Mouse (Mus musculus): ENCODE measurements around the gene Cpn2. TPM values are rescaled to one million over a fixed set of nuclear protein-coding genes. Genes with fewer than 3 reads are reported as not detected.
A peak's percentile ranks its signal among the peaks of the same experiment; 100 is the strongest.

The Cpn2 gene
- polyA plus RNA-seq, 1 experiment from 2014 or later, result not detected

- WGBS, result 46% methylated on average over 12 of the region's 12 CpGs
- 0 out of 2 replicates have a peak, but pooled peaks have one; percentile 16 for ATAC-seq
- peaks cover 25% of the 10 kb centered on the region for H3K27me3 ChIP-seq (replicated peaks; ENCODE audit: control insufficient read depth, insufficient read depth, low read length)
Observed at GRCm38 (mm10) chr16:30234636-30235546, 32.4 kb downstream of the Cpn2 start.

DNA sequence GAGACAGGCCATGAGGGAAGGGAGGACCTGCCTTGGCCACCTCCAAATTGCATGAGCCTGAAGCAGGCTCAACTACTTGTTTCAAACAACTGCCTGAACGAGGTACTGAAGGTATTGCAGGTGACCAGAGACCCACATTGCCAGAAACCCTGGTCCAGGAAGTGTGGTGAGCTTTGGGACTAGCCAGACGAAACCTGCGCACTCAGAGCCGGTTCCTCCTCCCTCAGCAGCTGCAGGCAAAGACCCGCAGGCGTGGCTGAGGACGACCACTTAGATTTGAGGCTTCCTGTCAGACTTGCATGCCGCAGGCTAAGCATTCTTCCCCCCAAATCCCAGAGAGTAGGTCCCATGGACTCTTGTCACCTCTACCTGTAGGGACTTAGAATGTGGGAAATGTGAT lies 33.2 kb downstream of the Cpn2 start:
- WGBS, result 45% methylated on average over 8 of the region's 8 CpGs
- Histone ChIP-seq H3K36me3 (ENCODE audit: control insufficient read depth, insufficient read depth, low read length) (no peaks in the 10 kb centered on the region), H3K27ac (ENCODE audit: low read depth, low read length) (no peak overlapping the region), H3K4me3 (ENCODE audit: low read length) (no peak overlapping the region), H3K9ac (ENCODE audit: low read depth, low read length) (no peak overlapping the region), H3K9me3 (ENCODE audit: control insufficient read depth, low read length) (no peaks in the 10 kb centered on the region), H3K4me1 (ENCODE audit: control insufficient read depth, insufficient read depth, low read depth, low read length) (peaks cover 9% of the 10 kb centered on the region), H3K4me2 (ENCODE audit: low read length) (no peak overlapping the region), H3K27me3 (replicated peaks; ENCODE audit: control insufficient read depth, insufficient read depth, low read length) (peaks cover 25% of the 10 kb centered on the region)
- no peak for ATAC-seq

More at GRCm38 (mm10) chr16:30234636-30235546, 32.4 kb downstream of the Cpn2 start:
- H3K4me2 ChIP-seq (ENCODE audit: low read length), result no peak overlapping the region
- no peak overlapping the region for H3K27ac ChIP-seq (ENCODE audit: low read depth, low read length)
- peaks cover 9% of the 10 kb centered on the region for H3K4me1 ChIP-seq (ENCODE audit: control insufficient read depth, insufficient read depth, low read depth, low read length)
- H3K9me3 ChIP-seq (ENCODE audit: control insufficient read depth, low read length), result no peaks in the 10 kb centered on the region
- no peak overlapping the region for H3K4me3 ChIP-seq (ENCODE audit: low read length)
- no peaks in the 10 kb centered on the region for H3K36me3 ChIP-seq (ENCODE audit: control insufficient read depth, insufficient read depth, low read length)
- H3K9ac ChIP-seq (ENCODE audit: low read depth, low read length), result no peak overlapping the region

DNA sequence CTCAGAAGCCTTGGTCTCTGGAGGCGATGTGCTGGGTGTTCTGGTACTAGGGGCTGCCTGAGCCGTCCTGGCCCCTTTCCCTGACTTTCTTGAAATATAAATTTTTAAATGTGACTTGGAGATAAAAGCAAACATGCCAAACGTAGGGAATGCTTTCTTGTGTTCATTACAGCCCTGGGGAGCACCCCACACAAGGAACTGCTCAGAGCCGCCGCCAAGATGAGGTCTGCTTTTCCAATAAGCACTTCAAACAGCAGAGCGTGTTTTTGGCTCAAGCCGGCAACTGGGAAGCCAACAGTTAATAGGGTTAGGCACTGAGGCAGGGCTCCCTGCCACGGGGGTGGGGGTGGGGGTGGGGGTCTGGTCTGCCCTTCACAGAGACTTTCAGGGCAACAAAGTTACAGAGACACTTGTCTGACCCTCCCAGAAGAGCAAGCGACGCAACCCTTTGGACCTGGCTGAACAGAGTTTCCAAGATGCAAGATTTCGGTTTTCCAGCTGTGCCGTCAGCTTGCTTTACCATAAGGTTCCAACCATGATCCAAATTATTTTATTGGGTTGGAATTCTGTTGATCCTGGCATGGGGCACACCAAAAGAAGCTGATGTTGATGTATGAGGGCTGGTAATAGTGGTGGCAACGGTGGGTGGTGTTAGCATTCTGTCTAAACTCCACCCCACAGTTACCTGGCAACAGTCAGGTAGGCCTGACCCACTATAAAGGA lies 35.3 kb downstream of the Cpn2 start:
- H3K27ac ChIP-seq (ENCODE audit: low read depth, low read length), result no peak overlapping the region
- H3K9ac ChIP-seq (ENCODE audit: low read depth, low read length), result no peak overlapping the region
- no peak overlapping the region for H3K4me2 ChIP-seq (ENCODE audit: low read length)
- no peak for ATAC-seq
- peaks cover 16% of the 10 kb centered on the region for H3K27me3 ChIP-seq (replicated peaks; ENCODE audit: control insufficient read depth, insufficient read depth, low read length)
- no peaks in the 10 kb centered on the region for H3K9me3 ChIP-seq (ENCODE audit: control insufficient read depth, low read length)
- H3K36me3 ChIP-seq (ENCODE audit: control insufficient read depth, insufficient read depth, low read length), result no peaks in the 10 kb centered on the region
- peaks cover 9% of the 10 kb centered on the region for H3K4me1 ChIP-seq (ENCODE audit: control insufficient read depth, insufficient read depth, low read depth, low read length)
- 30% methylated on average over 13 of the region's 13 CpGs for WGBS
- no peak overlapping the region for H3K4me3 ChIP-seq (ENCODE audit: low read length)

- Histone ChIP-seq H3K36me3 (ENCODE audit: control insufficient read depth, insufficient read depth, low read length) (no peaks in the 10 kb centered on the region), H3K27ac (ENCODE audit: low read depth, low read length) (no peak overlapping the region), H3K9ac (ENCODE audit: low read depth, low read length) (no peak overlapping the region), H3K4me3 (ENCODE audit: low read length) (no peak overlapping the region), H3K4me1 (ENCODE audit: control insufficient read depth, insufficient read depth, low read depth, low read length) (no peaks in the 10 kb centered on the region; the same call in 1 of the 2 replicates), H3K4me2 (ENCODE audit: low read length) (no peak overlapping the region), H3K9me3 (ENCODE audit: control insufficient read depth, low read length) (no peaks in the 10 kb centered on the region), H3K27me3 (replicated peaks; ENCODE audit: control insufficient read depth, insufficient read depth, low read length) (peaks cover 5% of the 10 kb centered on the region)
- WGBS, result 60% methylated on average over 7 of the region's 7 CpGs
- no peak for ATAC-seq
Observed at GRCm38 (mm10) chr16:30227352-30227751, 39.9 kb downstream of the Cpn2 start.

DNA sequence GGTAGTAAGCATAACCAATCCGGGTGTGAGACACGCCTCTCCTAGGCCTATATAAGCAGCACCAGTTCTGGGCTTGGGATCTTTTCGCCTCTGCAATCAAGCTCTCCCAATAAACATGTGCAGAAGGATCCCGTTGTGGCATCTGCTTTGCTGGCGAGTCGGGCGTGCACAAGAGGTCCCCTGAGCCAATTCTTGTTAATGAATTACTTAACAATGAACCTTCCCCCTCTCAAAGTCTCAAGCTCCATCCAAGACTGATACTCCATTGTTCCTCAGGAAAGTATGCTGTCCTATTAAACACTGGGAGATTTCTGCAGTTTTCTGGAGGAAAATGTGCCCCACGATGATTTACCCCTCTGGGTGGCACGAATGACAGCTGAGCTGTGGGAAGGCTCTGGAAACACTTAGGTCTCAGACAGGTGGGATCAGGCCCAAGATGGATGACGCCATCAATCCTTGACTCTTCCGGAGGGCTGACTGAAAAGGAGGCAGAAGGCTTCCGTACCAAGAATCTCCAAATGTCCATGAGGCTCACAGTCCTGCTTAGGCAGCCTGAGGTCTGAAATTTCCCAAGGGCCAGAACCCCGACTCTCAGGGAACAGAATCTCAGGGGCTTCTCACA lies 46.0 kb downstream of the Cpn2 start:
- Histone ChIP-seq H3K4me2 (ENCODE audit: low read length) (no peak overlapping the region), H3K27ac (ENCODE audit: low read depth, low read length) (no peak overlapping the region), H3K4me1 (ENCODE audit: control insufficient read depth, insufficient read depth, low read depth, low read length) (no peaks in the 10 kb centered on the region), H3K27me3 (replicated peaks; ENCODE audit: control insufficient read depth, insufficient read depth, low read length) (peaks cover 3% of the 10 kb centered on the region), H3K36me3 (ENCODE audit: control insufficient read depth, insufficient read depth, low read length) (no peaks in the 10 kb centered on the region), H3K9me3 (ENCODE audit: control insufficient read depth, low read length) (no peaks in the 10 kb centered on the region), H3K9ac (ENCODE audit: low read depth, low read length) (no peak overlapping the region), H3K4me3 (ENCODE audit: low read length) (no peak overlapping the region)
- ATAC-seq, result no peak
- WGBS, result 66% methylated on average over 13 of the region's 13 CpGs

DNA sequence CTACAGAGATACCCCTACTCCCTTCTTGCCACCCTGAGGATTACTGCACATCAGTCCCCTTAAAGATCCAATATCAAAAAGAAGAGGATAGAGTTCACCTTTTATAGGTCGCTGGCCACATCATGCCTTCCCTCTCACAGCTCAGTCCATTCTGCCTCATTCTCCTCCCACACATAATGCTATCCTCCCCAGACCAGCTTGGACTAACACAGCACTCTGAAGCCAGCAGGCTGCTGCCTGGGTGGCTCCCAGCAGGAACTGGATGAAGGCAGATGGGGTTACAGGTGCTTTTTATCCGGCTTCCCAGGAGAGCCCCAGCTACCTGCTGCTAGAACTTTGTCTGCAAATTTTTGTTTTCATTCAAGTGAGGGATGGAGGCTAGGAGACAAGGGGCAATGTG lies 51.5 kb downstream of the Cpn2 start:
- WGBS, result 15% methylated on average over 2 of the region's 2 CpGs
- no peak overlapping the region for H3K4me2 ChIP-seq (ENCODE audit: low read length)

DNA sequence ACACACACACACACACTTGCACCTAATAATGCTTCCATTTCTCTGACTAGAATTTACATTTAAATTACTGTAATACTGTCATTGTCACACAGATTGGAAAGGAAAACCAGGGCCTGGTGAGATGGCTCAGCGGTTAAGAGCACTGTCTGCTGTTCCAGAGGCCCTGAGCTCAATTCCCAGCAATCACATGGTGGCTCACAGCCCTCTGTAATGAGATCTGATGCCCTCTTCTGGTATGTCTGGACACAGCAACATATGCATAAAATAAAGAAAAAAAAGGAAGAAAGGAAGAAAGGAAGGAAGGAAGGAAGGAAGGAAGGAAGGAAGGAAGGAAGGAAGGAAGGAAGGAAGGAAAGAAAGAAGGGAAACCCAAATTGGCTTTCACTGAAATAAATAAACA lies 53.7 kb downstream of the Cpn2 start:
- ATAC-seq, result no peak
- Histone ChIP-seq H3K27me3 (replicated peaks; ENCODE audit: control insufficient read depth, insufficient read depth, low read length) (peaks cover 3% of the 10 kb centered on the region), H3K36me3 (ENCODE audit: control insufficient read depth, insufficient read depth, low read length) (no peaks in the 10 kb centered on the region), H3K9me3 (ENCODE audit: control insufficient read depth, low read length) (no peaks in the 10 kb centered on the region), H3K4me2 (ENCODE audit: low read length) (no peak overlapping the region), H3K9ac (ENCODE audit: low read depth, low read length) (no peak overlapping the region), H3K4me3 (ENCODE audit: low read length) (no peak overlapping the region), H3K27ac (ENCODE audit: low read depth, low read length) (no peak overlapping the region), H3K4me1 (ENCODE audit: control insufficient read depth, insufficient read depth, low read depth, low read length) (no peaks in the 10 kb centered on the region)
- WGBS, result 55% methylated on average over 1 of the region's 1 CpGs

More for the DNA sequence above, 51.5 kb downstream of the Cpn2 start:
- Histone ChIP-seq H3K9me3 (ENCODE audit: control insufficient read depth, low read length) (no peaks in the 10 kb centered on the region), H3K9ac (ENCODE audit: low read depth, low read length) (no peak overlapping the region), H3K27ac (ENCODE audit: low read depth, low read length) (no peak overlapping the region), H3K27me3 (replicated peaks; ENCODE audit: control insufficient read depth, insufficient read depth, low read length) (peaks cover 3% of the 10 kb centered on the region), H3K4me1 (ENCODE audit: control insufficient read depth, insufficient read depth, low read depth, low read length) (no peaks in the 10 kb centered on the region), H3K4me3 (ENCODE audit: low read length) (no peak overlapping the region), H3K36me3 (ENCODE audit: control insufficient read depth, insufficient read depth, low read length) (no peaks in the 10 kb centered on the region)
- ATAC-seq, result no peak

DNA sequence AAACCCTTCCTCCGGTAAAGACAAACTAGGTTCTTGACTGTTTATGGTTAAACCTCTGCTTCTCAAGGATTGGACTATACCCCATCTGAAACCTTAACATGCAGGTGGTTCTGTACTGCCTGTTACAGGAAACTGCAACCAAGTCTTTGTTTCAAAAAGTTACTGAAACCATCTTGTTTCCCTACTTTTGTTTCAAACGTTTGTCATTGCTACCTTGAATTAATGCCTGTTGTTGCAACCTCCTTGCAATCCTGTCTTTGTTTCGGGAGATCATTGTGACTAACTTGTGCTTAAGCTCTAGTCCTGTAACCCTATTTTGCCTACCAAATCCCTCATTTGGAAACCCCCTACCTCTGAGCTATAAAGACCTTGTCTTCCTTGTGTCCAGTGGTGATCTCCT lies 55.3 kb downstream of the Cpn2 start:
- no peaks in the 10 kb centered on the region for H3K27me3 ChIP-seq (replicated peaks; ENCODE audit: control insufficient read depth, insufficient read depth, low read length)
- 64% methylated on average over 3 of the region's 3 CpGs for WGBS

GRCm38 (mm10) chr16:30209264-30209663 lies 58.0 kb downstream of the Cpn2 start:
- Histone ChIP-seq H3K27me3 (replicated peaks; ENCODE audit: control insufficient read depth, insufficient read depth, low read length) (0 out of 2 replicates have a peak, but pooled peaks cover 4% of the 10 kb centered on the region), H3K4me2 (ENCODE audit: low read length) (no peak overlapping the region), H3K36me3 (ENCODE audit: control insufficient read depth, insufficient read depth, low read length) (no peaks in the 10 kb centered on the region), H3K27ac (ENCODE audit: low read depth, low read length) (no peak overlapping the region), H3K9me3 (ENCODE audit: control insufficient read depth, low read length) (no peaks in the 10 kb centered on the region), H3K4me1 (ENCODE audit: control insufficient read depth, insufficient read depth, low read depth, low read length) (peaks cover 4% of the 10 kb centered on the region), H3K9ac (ENCODE audit: low read depth, low read length) (no peak overlapping the region), H3K4me3 (ENCODE audit: low read length) (no peak overlapping the region)
- ATAC-seq, result no peak
- WGBS, result 90% methylated on average over 1 of the region's 1 CpGs

More for the DNA sequence above, 55.3 kb downstream of the Cpn2 start:
- no peak overlapping the region for H3K4me2 ChIP-seq (ENCODE audit: low read length)
- H3K27ac ChIP-seq (ENCODE audit: low read depth, low read length), result no peak overlapping the region
- H3K36me3 ChIP-seq (ENCODE audit: control insufficient read depth, insufficient read depth, low read length), result no peaks in the 10 kb centered on the region
- no peak overlapping the region for H3K4me3 ChIP-seq (ENCODE audit: low read length)
- H3K9ac ChIP-seq (ENCODE audit: low read depth, low read length), result no peak overlapping the region
- H3K4me1 ChIP-seq (ENCODE audit: control insufficient read depth, insufficient read depth, low read depth, low read length), result no peaks in the 10 kb centered on the region
- no peaks in the 10 kb centered on the region for H3K9me3 ChIP-seq (ENCODE audit: control insufficient read depth, low read length)
- ATAC-seq, result no peak
